Mouse (Mus musculus) heart, embryonic 14.5 days (tissue): ENCODE results near the gene Hspd1. TPM values are rescaled to one million over a fixed set of nuclear protein-coding genes. Genes with fewer than 3 reads are reported as not detected.

Experiments
- ATAC-seq: fragments of 200-750 bp; cut with Nextera tagmentation; 2 replicates; pipeline ENCODE4 v1.8.0; 2017; ENCODE audit warnings: low read depth, moderate TSS enrichment; ENCODE audit not compliant: insufficient number of reproducible peaks, insufficient read depth, low FRiP score
- H3K27ac ChIP-seq, 2 experiments: fragments of 200-500 bp in 1 of 2; fragments of 300-500 bp in 1 of 2; sonication (generic) in 1 of 2; replicated peaks in 1 of 2; 2 replicates each; pipeline ENCODE4 v1.5.1; 2012 to 2014; ENCODE audit warnings: low read depth in 2 of 2, low read length in 2 of 2, control low read depth in 1 of 2, mild to moderate bottlenecking in 1 of 2, mixed read lengths in 1 of 2; ENCODE audit not compliant: control insufficient read depth in 1 of 2, insufficient read depth in 1 of 2
- H3K27me3 ChIP-seq: fragments of 300-500 bp; sonication (generic); 2 replicates; pipeline ENCODE4 v1.6.1; 2014; ENCODE audit warnings: mild to moderate bottlenecking, low read length, control low read depth; ENCODE audit not compliant: control insufficient read depth, insufficient read depth
- H3K36me3 ChIP-seq: fragments of 300-500 bp; sonication (generic); 2 replicates; pipeline ENCODE4 v1.6.1; 2014; ENCODE audit warnings: mild to moderate bottlenecking, control low read depth, low read length, mixed read lengths; ENCODE audit not compliant: control insufficient read depth, insufficient read depth
- H3K4me1 ChIP-seq, 2 experiments: fragments of 200-500 bp in 1 of 2; fragments of 300-500 bp in 1 of 2; sonication (generic) in 1 of 2; 2 replicates each; pipeline ENCODE4 v1.6.1; 2012 to 2014; ENCODE audit warnings: low read length in 2 of 2, control low read depth in 1 of 2, mixed read lengths in 1 of 2; ENCODE audit not compliant: control insufficient read depth in 2 of 2, insufficient read depth in 2 of 2
- H3K4me2 ChIP-seq: fragments of 300-500 bp; sonication (generic); 2 replicates; pipeline ENCODE4 v1.6.1; 2014; ENCODE audit warnings: mild to moderate bottlenecking, low read length
- H3K4me3 ChIP-seq, 2 experiments: fragments of 200-500 bp in 1 of 2; fragments of 300-500 bp in 1 of 2; sonication (generic) in 1 of 2; 2 replicates each; pipeline ENCODE4 v1.5.1; 2012 to 2014; ENCODE audit warnings: low read length in 2 of 2, mild to moderate bottlenecking in 2 of 2, control low read depth in 1 of 2, low read depth in 1 of 2, moderate library complexity in 1 of 2; ENCODE audit not compliant: control insufficient read depth in 1 of 2, insufficient read depth in 1 of 2
- H3K9ac ChIP-seq: fragments of 300-500 bp; sonication (generic); 2 replicates; pipeline ENCODE4 v1.6.1; 2014; ENCODE audit warnings: mild to moderate bottlenecking, low read length
- H3K9me3 ChIP-seq: fragments of 300-500 bp; sonication (generic); 2 replicates; pipeline ENCODE4 v1.6.1; 2016; ENCODE audit warnings: low read length, control low read depth; ENCODE audit not compliant: control insufficient read depth
- WGBS: fragments of 180-500 bp; shearing (Covaris S2); extraction: QIAGEN DNeasy Blood & Tissue Kit; methylation state at CpG from one replicate; pipeline ENCODE4 v1.1.7; 2014; 5-methylcytosine and 5-hydroxymethylcytosine counted together
- polyA plus RNA-seq: library from polyadenylated mRNA; unstranded; fragments of >200 nt; fragmentation: Nextera tagmentation; extraction: Ambion mirVana; gene quantifications from 2 replicates; pipeline ENCODE4 v1.2.1, GENCODE M21; 2014

Gene Hspd1
- polyA plus RNA-seq, 1 experiment from 2014 or later, result 380 TPM

- Histone ChIP-seq H3K4me1 (no peaks in the 10 kb centered on the region), H3K4me2 (no peak overlapping the region), H3K4me3 (no peak overlapping the region), H3K36me3 (no peaks in the 10 kb centered on the region), H3K9me3 (0 out of 2 replicates have a peak, but pooled peaks cover 8% of the 10 kb centered on the region), H3K9ac (no peak overlapping the region), H3K27me3 (no peaks in the 10 kb centered on the region), H3K27ac (no peak overlapping the region)
- 73% methylated on average over 1 of the region's 1 CpGs for WGBS
- no peak for ATAC-seq
Measured at GRCm38 (mm10) chr1:55039944-55040343, 48.1 kb downstream of the Hspd1 start.

- Histone ChIP-seq H3K4me1 (no peaks in the 10 kb centered on the region), H3K27me3 (no peaks in the 10 kb centered on the region), H3K27ac (no peak overlapping the region), H3K36me3 (no peaks in the 10 kb centered on the region), H3K4me2 (no peak overlapping the region), H3K9me3 (no peaks in the 10 kb centered on the region), H3K4me3 (no peak overlapping the region), H3K9ac (no peak overlapping the region)
- no peak for ATAC-seq
Measured at GRCm38 (mm10) chr1:55031026-55031779, 56.8 kb downstream of the Hspd1 start.

GRCm38 (mm10) chr1:55029446-55029845 is 58.6 kb downstream of the Hspd1 start:
- H3K36me3 ChIP-seq, result no peaks in the 10 kb centered on the region
- no peak for ATAC-seq
- H3K9me3 ChIP-seq, result no peaks in the 10 kb centered on the region
- peak overlapping the region; percentile 51; the same call in 1 of the 2 replicates for H3K9ac ChIP-seq
- 73% methylated on average over 4 of the region's 4 CpGs for WGBS
- peaks cover 0 to 8% of the 10 kb centered on the region in 2 experiments; a peak in 2 of 4 replicates for H3K4me1 ChIP-seq
- no peaks in the 10 kb centered on the region for H3K27me3 ChIP-seq
- H3K4me3 ChIP-seq, result no peak overlapping the region
- H3K4me2 ChIP-seq, result peak overlapping the region; percentile 54; the same call in 1 of the 2 replicates
- no peak overlapping the region for H3K27ac ChIP-seq

- ATAC-seq, result no peak
- Histone ChIP-seq H3K27me3 (no peaks in the 10 kb centered on the region), H3K9ac (peak overlapping the region; percentile 51), H3K27ac (peak overlapping the region; percentile 3 to 33; a peak in 1 of 4 replicates), H3K36me3 (no peaks in the 10 kb centered on the region), H3K4me2 (peak overlapping the region; percentile 54), H3K9me3 (no peaks in the 10 kb centered on the region), H3K4me1 (peaks cover 0 to 10% of the 10 kb centered on the region in 2 experiments; a peak in 2 of 4 replicates), H3K4me3 (no peak overlapping the region)
- 69% methylated on average over 11 of the region's 11 CpGs for WGBS
Measured at GRCm38 (mm10) chr1:55028512-55029249, 59.4 kb downstream of the Hspd1 start.

GRCm38 (mm10) chr1:55027966-55028365 is 60.1 kb downstream of the Hspd1 start:
- Histone ChIP-seq H3K4me3 (peak overlapping the region in 1 of 2 experiments; percentile 85; a peak in 2 of 4 replicates), H3K27ac (no peak overlapping the region), H3K9ac (peak overlapping the region; percentile 92; the same call in 1 of the 2 replicates), H3K4me2 (peak overlapping the region; percentile 69), H3K36me3 (no peaks in the 10 kb centered on the region), H3K9me3 (no peaks in the 10 kb centered on the region), H3K27me3 (no peaks in the 10 kb centered on the region), H3K4me1 (peaks cover 0 to 14% of the 10 kb centered on the region in 2 experiments; a peak in 2 of 4 replicates)
- 91% methylated on average over 1 of the region's 1 CpGs for WGBS
- ATAC-seq, result no peak

Other genes with a start within 250 kb of the Hspd1 start
- gene Ankrd44, start 161.9 kb downstream of the Hspd1 start, polyA plus RNA-seq, result 9.2 and 10.5 TPM in 2 replicates
- gene Sf3b1, start 60.8 kb downstream of the Hspd1 start, polyA plus RNA-seq, result 199 and 203 TPM in 2 replicates
- 18.8 and 21.4 TPM in 2 replicates for gene Coq10b, start 35.5 kb downstream of the Hspd1 start, polyA plus RNA-seq
- gene Hspe1, start 111 bp downstream of the Hspd1 start, polyA plus RNA-seq, result 334 and 337 TPM in 2 replicates
- 121 and 122 TPM in 2 replicates for gene Mob4, start 43.0 kb upstream of the Hspd1 start, polyA plus RNA-seq
- 8.2 and 9.2 TPM in 2 replicates for gene Rftn2, start 138.5 kb upstream of the Hspd1 start, polyA plus RNA-seq
- 3.6 TPM in 2 replicates for gene Mars2, start 148.9 kb upstream of the Hspd1 start, polyA plus RNA-seq